Mouse (Mus musculus): ENCODE results near the gene Stk24.

DNA sequence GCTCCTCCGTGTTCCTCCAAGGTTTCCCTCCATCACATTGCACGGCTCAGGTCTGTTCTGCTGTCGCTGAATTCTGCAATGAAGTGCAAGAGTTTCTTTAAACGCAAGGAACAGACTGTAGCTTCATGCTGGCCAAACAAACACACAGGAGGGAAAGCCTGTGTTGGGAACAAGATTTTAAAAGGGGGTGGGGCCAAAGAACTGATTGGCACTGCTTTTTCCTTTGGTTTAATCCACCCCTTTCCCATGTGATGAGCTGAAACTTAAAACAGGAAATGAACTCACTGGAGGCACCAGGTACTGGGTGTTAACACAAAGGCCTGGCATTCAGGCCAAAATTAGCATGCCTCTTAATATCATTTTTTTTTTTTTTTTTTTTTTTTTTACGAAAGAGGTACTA lies 131.5 kb downstream of the Stk24 start:
- no peak for TF ChIP-seq CTCF (IDR thresholded peaks at IDR 0.05)
- no peak for TF ChIP-seq POLR2A (IDR thresholded peaks at IDR 0.05; ENCODE audit: insufficient read depth, low read depth, low read length)
